Mouse (Mus musculus): ENCODE results near the gene Adamtsl1. TPM values are rescaled to one million over a fixed set of nuclear protein-coding genes. Genes with fewer than 3 reads are reported as not detected.
A peak's percentile ranks its signal among the peaks of the same experiment; 100 is the strongest.

Adamtsl1 gene
- polyA plus RNA-seq, 1 experiment, result 5.2 TPM

DNA sequence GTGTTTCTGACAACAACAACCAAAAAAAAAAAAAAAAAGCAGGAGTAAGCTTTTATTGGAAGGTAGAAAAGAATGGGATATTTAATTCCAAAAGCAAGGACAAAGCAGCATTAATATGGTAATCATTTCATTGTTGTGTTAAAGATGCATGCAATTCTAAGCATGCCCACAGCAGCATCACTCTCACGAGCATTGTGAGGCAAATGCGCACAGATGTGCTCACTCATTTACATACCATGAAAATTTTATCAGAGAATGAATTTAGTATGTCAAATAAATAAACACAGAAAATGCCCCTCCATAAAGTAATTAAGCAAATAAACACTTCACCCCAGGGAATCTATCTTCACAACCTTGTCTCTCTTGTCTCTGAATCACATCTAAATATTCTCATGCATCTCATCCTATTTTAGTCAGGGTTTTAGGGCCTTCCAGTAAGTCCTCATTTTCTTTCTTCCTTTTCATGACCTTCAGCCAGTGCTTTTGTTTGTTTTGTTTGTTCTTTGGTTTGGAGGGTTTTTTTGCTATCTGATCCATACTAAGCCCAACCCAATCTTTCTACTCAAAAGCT lies 728.0 kb downstream of the Adamtsl1 start:
- Histone ChIP-seq H3K27ac (ENCODE audit: insufficient read depth, low read depth, low read length) (no peak overlapping the region), H3K4me3 (ENCODE audit: insufficient read depth, low read depth, low read length) (no peak overlapping the region), H3K27me3 (replicated peaks; ENCODE audit: control insufficient read depth, insufficient read depth, low read length) (no peaks in the 10 kb centered on the region), H3K36me3 (ENCODE audit: control insufficient read depth, insufficient read depth, low read length) (no peaks in the 10 kb centered on the region), H3K4me1 (ENCODE audit: control insufficient read depth, insufficient read depth, low read length) (no peaks in the 10 kb centered on the region)
- DNase-seq, result no peak
- 79% methylated on average over 2 of the region's 2 CpGs for WGBS
- TF ChIP-seq CTCF (conservative IDR thresholded peaks at IDR 0.05; ENCODE audit: insufficient read depth, insufficient read length, low read depth, low read length) (no peak), POLR2A (IDR thresholded peaks at IDR 0.05; ENCODE audit: low read depth, low read length) (no peak)

- H3K4me3 ChIP-seq (ENCODE audit: insufficient read depth, low read depth, low read length), result no peak overlapping the region
- DNase-seq, result no peak
- WGBS, result 84% methylated on average over 2 of the region's 2 CpGs
- H3K4me1 ChIP-seq (ENCODE audit: control insufficient read depth, insufficient read depth, low read length), result no peaks in the 10 kb centered on the region
- no peaks in the 10 kb centered on the region for H3K27me3 ChIP-seq (replicated peaks; ENCODE audit: control insufficient read depth, insufficient read depth, low read length)
- H3K27ac ChIP-seq (ENCODE audit: insufficient read depth, low read depth, low read length), result no peak overlapping the region
- no peaks in the 10 kb centered on the region for H3K36me3 ChIP-seq (ENCODE audit: control insufficient read depth, insufficient read depth, low read length)
- TF ChIP-seq POLR2A (IDR thresholded peaks at IDR 0.05; ENCODE audit: low read depth, low read length) (no peak), CTCF (conservative IDR thresholded peaks at IDR 0.05; ENCODE audit: insufficient read depth, insufficient read length, low read depth, low read length) (no peak)
Observed at GRCm38 (mm10) chr4:86270085-86270484, 756.1 kb downstream of the Adamtsl1 start.

GRCm38 (mm10) chr4:86273703-86274355 lies 759.9 kb downstream of the Adamtsl1 start:
- WGBS, result 38% methylated on average over 6 of the region's 6 CpGs

DNA sequence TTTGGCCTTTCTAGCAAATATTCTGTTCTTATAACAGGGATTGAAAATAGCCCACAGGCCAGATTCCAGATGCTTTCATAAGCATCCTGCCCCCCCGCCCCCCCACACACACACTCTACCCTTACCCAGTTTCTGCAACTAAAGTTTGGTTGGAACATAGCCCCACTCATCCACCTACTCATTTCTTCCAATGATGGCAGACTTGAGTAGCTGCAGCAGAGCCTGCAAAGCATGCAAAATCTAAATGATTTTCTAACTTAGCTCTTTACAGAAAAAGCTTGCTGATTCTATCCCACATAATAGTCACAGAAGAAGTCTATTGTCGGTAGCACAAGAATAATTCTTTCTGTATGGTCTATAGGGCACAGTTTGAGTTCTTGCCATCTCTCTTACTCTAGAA lies 760.7 kb downstream of the Adamtsl1 start:
- no peak for TF ChIP-seq CTCF (conservative IDR thresholded peaks at IDR 0.05; ENCODE audit: insufficient read depth, insufficient read length, low read depth, low read length)
- 82% methylated on average over 2 of the region's 2 CpGs for WGBS
- Histone ChIP-seq H3K27me3 (replicated peaks; ENCODE audit: control insufficient read depth, insufficient read depth, low read length) (no peaks in the 10 kb centered on the region), H3K4me3 (ENCODE audit: insufficient read depth, low read depth, low read length) (no peak overlapping the region), H3K4me1 (ENCODE audit: control insufficient read depth, insufficient read depth, low read length) (no peaks in the 10 kb centered on the region), H3K27ac (ENCODE audit: insufficient read depth, low read depth, low read length) (no peak overlapping the region), H3K36me3 (ENCODE audit: control insufficient read depth, insufficient read depth, low read length) (no peaks in the 10 kb centered on the region)
- DNase-seq, result no peak

More at GRCm38 (mm10) chr4:86273703-86274355, 759.9 kb downstream of the Adamtsl1 start:
- Histone ChIP-seq H3K36me3 (ENCODE audit: control insufficient read depth, insufficient read depth, low read length) (no peaks in the 10 kb centered on the region), H3K27ac (ENCODE audit: insufficient read depth, low read depth, low read length) (no peak overlapping the region), H3K4me3 (ENCODE audit: insufficient read depth, low read depth, low read length) (no peak overlapping the region), H3K27me3 (replicated peaks; ENCODE audit: control insufficient read depth, insufficient read depth, low read length) (no peaks in the 10 kb centered on the region), H3K4me1 (ENCODE audit: control insufficient read depth, insufficient read depth, low read length) (no peaks in the 10 kb centered on the region)
- no peak for TF ChIP-seq POLR2A (IDR thresholded peaks at IDR 0.05; ENCODE audit: low read depth, low read length)
- TF ChIP-seq CTCF (conservative IDR thresholded peaks at IDR 0.05; ENCODE audit: insufficient read depth, insufficient read length, low read depth, low read length), result no peak
- no peak for DNase-seq

DNA sequence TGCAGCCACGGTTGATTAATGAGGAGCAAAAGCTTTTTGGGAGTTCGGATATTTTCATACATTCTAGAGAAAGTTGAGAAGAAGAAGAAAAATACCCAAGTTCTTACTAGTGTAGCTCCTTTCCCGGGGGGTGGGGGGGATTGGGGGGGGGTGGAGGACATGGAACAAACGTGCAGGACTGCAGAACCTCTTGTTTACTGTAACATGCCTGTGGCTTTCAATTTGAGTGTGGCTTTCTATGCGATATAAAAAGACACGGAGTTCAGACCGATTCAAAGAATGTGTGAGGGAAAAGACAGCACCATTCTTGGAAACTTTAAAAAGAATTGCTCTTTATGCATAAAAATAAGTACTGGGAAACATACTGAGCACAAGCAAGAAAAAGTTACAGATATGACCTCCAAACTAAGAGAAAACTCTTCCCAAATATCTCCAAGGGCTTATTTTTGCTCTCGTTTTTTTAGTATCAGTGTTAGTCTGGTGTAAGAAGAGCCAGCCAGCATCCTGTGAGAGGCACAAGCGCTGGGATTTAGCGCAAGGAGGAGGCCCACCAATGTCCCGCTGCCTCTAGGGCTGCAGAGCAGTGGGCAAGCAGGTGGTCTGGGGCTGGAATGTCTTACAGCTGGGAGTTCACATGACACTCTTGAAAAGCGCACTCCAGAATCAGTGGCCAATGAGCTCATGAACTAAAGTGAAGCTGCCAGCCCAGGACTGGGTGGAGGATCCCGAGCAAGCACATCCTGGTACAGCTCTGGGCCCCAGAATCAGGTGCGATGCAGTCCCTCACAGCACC lies 762.2 kb downstream of the Adamtsl1 start:
- Histone ChIP-seq H3K4me3 (ENCODE audit: insufficient read depth, low read depth, low read length) (no peak overlapping the region), H3K27ac (ENCODE audit: insufficient read depth, low read depth, low read length) (no peak overlapping the region), H3K4me1 (ENCODE audit: control insufficient read depth, insufficient read depth, low read length) (no peaks in the 10 kb centered on the region), H3K36me3 (ENCODE audit: control insufficient read depth, insufficient read depth, low read length) (no peaks in the 10 kb centered on the region), H3K27me3 (replicated peaks; ENCODE audit: control insufficient read depth, insufficient read depth, low read length) (no peaks in the 10 kb centered on the region)
- 55% methylated on average over 14 of the region's 14 CpGs for WGBS
- DNase-seq, result no peak
- no peak for TF ChIP-seq POLR2A (IDR thresholded peaks at IDR 0.05; ENCODE audit: low read depth, low read length)
- TF ChIP-seq CTCF (conservative IDR thresholded peaks at IDR 0.05; ENCODE audit: insufficient read depth, insufficient read length, low read depth, low read length), result no peak

- Histone ChIP-seq H3K36me3 (ENCODE audit: control insufficient read depth, insufficient read depth, low read length) (no peaks in the 10 kb centered on the region), H3K27ac (ENCODE audit: insufficient read depth, low read depth, low read length) (no peak overlapping the region), H3K4me3 (ENCODE audit: insufficient read depth, low read depth, low read length) (no peak overlapping the region), H3K4me1 (ENCODE audit: control insufficient read depth, insufficient read depth, low read length) (no peaks in the 10 kb centered on the region), H3K27me3 (replicated peaks; ENCODE audit: control insufficient read depth, insufficient read depth, low read length) (no peaks in the 10 kb centered on the region)
- no peak for TF ChIP-seq CTCF (conservative IDR thresholded peaks at IDR 0.05; ENCODE audit: insufficient read depth, insufficient read length, low read depth, low read length)
- TF ChIP-seq POLR2A (IDR thresholded peaks at IDR 0.05; ENCODE audit: low read depth, low read length), result no peak
- peak; percentile 4 for DNase-seq
- 68% methylated on average over 5 of the region's 5 CpGs for WGBS
Observed at GRCm38 (mm10) chr4:86278546-86278945, 764.6 kb downstream of the Adamtsl1 start.

GRCm38 (mm10) chr4:86286572-86286971 lies 772.6 kb downstream of the Adamtsl1 start:
- no peaks in the 10 kb centered on the region for H3K36me3 ChIP-seq (ENCODE audit: control insufficient read depth, insufficient read depth, low read length)
- TF ChIP-seq CTCF (conservative IDR thresholded peaks at IDR 0.05; ENCODE audit: insufficient read depth, insufficient read length, low read depth, low read length), result no peak
- TF ChIP-seq POLR2A (IDR thresholded peaks at IDR 0.05; ENCODE audit: low read depth, low read length), result no peak
- no peaks in the 10 kb centered on the region for H3K27me3 ChIP-seq (replicated peaks; ENCODE audit: control insufficient read depth, insufficient read depth, low read length)
- DNase-seq, result no peak
- H3K4me3 ChIP-seq (ENCODE audit: insufficient read depth, low read depth, low read length), result no peak overlapping the region
- H3K4me1 ChIP-seq (ENCODE audit: control insufficient read depth, insufficient read depth, low read length), result no peaks in the 10 kb centered on the region
- WGBS, result 96% methylated on average over 1 of the region's 1 CpGs
- H3K27ac ChIP-seq (ENCODE audit: insufficient read depth, low read depth, low read length), result no peak overlapping the region

Data from kidney, adult 2 months (tissue).